Mouse (Mus musculus) liver, embryonic 13.5 days (tissue): ENCODE measurements around the gene Atf1. TPM values are rescaled to one million over a fixed set of nuclear protein-coding genes. Genes with fewer than 3 reads are reported as not detected.
A peak's percentile ranks its signal among the peaks of the same experiment; 100 is the strongest.

Source experiments
- ATAC-seq: fragments of 200-750 bp; cut with Nextera tagmentation; 2 replicates; pipeline ENCODE4 v1.8.0; 2017; ENCODE audit warnings: low read depth, mild to moderate bottlenecking, moderate number of reproducible peaks, moderate library complexity
- DNase-seq: peaks from one replicate; pipeline ENCODE4 v3.0.0; 2022
- H3K27ac ChIP-seq: fragments of 300-500 bp; sonication (generic); 2 replicates; pipeline ENCODE4 v1.5.1; 2015; ENCODE audit warnings: moderate library complexity, mild to moderate bottlenecking, inconsistent platforms
- H3K27me3 ChIP-seq: fragments of 300-500 bp; sonication (generic); 2 replicates; pipeline ENCODE4 v1.6.1; 2015; ENCODE audit warnings: mild to moderate bottlenecking, inconsistent platforms
- H3K36me3 ChIP-seq: fragments of 300-500 bp; sonication (generic); 2 replicates; pipeline ENCODE4 v1.6.1; 2015; ENCODE audit warnings: mild to moderate bottlenecking, inconsistent platforms
- H3K4me1 ChIP-seq: fragments of 300-500 bp; sonication (generic); replicated peaks from 2 replicates; pipeline ENCODE4 v1.6.1; 2015; ENCODE audit warnings: inconsistent platforms
- H3K4me2 ChIP-seq: fragments of 300-500 bp; sonication (generic); 2 replicates; pipeline ENCODE4 v1.6.1; 2015; ENCODE audit warnings: inconsistent platforms, mild to moderate bottlenecking, moderate library complexity
- H3K4me3 ChIP-seq: fragments of 300-500 bp; sonication (generic); replicated peaks from 2 replicates; pipeline ENCODE4 v1.5.1; 2015; ENCODE audit warnings: mild to moderate bottlenecking, inconsistent platforms
- H3K9ac ChIP-seq: fragments of 300-500 bp; sonication (generic); 2 replicates; pipeline ENCODE4 v1.6.1; 2015; ENCODE audit warnings: mild to moderate bottlenecking, inconsistent platforms
- H3K9me3 ChIP-seq: fragments of 300-500 bp; sonication (generic); replicated peaks from 2 replicates; pipeline ENCODE4 v1.6.1; 2016; ENCODE audit warnings: inconsistent platforms
- WGBS: fragments of 180-500 bp; shearing (Covaris S2); methylation state at CpG from one replicate; pipeline ENCODE4 v1.1.7; 2015; ENCODE audit not compliant: insufficient replicate concordance; 5-methylcytosine and 5-hydroxymethylcytosine counted together
- polyA plus RNA-seq: library from polyadenylated mRNA; unstranded; fragments of >200 nt; fragmentation: Nextera tagmentation; extraction: Ambion mirVana; gene quantifications from 2 replicates; pipeline ENCODE4 v1.2.1, GENCODE M21; 2015

Atf1 gene
- 46.5 and 51.3 TPM in 2 replicates for polyA plus RNA-seq

GRCm38 (mm10) chr15:100227663-100228534, at the start of gene Atf1:
Gene Atf1 (plus strand): TSS chr15:100227819.
- Histone ChIP-seq H3K4me2 (peak within 1 kb of the TSS; percentile 78), H3K4me1 (peaks cover 57% of the 10 kb centered on the region), H3K9me3 (peaks cover 3% of the 10 kb centered on the region; the same call in 1 of the 2 replicates), H3K36me3 (peaks cover 11% of the 10 kb centered on the region), H3K9ac (peak within 1 kb of the TSS; percentile 95), H3K27ac (peak within 1 kb of the TSS; percentile 98), H3K27me3 (no peaks in the 10 kb centered on the region), H3K4me3 (peak within 1 kb of the TSS; percentile 87)
- under 1% methylated on average over 102 of the region's 133 CpGs for WGBS
- DNase-seq (peak; percentile 83), ATAC-seq (peak; percentile 70)

DNA sequence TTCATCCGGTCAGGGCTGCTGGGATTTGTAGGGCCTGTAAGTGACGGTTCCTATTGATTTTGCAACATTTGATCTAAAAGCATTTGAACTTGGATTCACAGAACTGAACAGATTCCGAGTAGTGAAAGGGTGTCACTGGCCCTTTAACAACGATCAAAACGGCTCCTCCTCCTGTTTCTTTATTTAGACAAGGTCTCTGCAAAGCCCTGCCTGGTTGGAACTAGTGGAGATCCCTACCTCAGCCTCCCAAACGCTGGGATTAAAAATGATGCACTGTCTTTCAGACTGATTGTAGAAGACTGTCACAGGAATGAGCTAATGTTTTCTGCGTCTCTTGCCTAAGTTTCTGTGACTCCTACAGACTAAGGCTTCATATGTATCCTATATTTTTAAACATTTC, 49.1 kb upstream of the Atf1 start:
- no peak overlapping the region for H3K9ac ChIP-seq
- peaks cover 26% of the 10 kb centered on the region for H3K36me3 ChIP-seq
- no peaks in the 10 kb centered on the region for H3K9me3 ChIP-seq
- H3K4me2 ChIP-seq = no peak overlapping the region
- WGBS = 57% methylated on average over 7 of the region's 7 CpGs
- DNase-seq (no peak), ATAC-seq (no peak)
- H3K4me1 ChIP-seq = no peaks in the 10 kb centered on the region
- H3K27ac ChIP-seq = no peak overlapping the region
- no peak overlapping the region for H3K4me3 ChIP-seq
- no peaks in the 10 kb centered on the region for H3K27me3 ChIP-seq

- DNase-seq (no peak), ATAC-seq (no peak)
- H3K27me3 ChIP-seq = no peaks in the 10 kb centered on the region
- H3K9ac ChIP-seq = no peak overlapping the region
- H3K4me3 ChIP-seq = no peak overlapping the region
- H3K27ac ChIP-seq = no peak overlapping the region
- H3K36me3 ChIP-seq = peaks cover 30% of the 10 kb centered on the region
- no peaks in the 10 kb centered on the region for H3K4me1 ChIP-seq
- H3K9me3 ChIP-seq = no peaks in the 10 kb centered on the region
- 77% methylated on average over 6 of the region's 6 CpGs for WGBS
- H3K4me2 ChIP-seq = no peak overlapping the region
Observed at GRCm38 (mm10) chr15:100179685-100180084, 47.9 kb upstream of the Atf1 start.

GRCm38 (mm10) chr15:100180221-100180620, 47.4 kb upstream of the Atf1 start:
- DNase-seq = no peak
- no peak overlapping the region for H3K4me2 ChIP-seq
- H3K27ac ChIP-seq = no peak overlapping the region
- ATAC-seq = no peak
- H3K9ac ChIP-seq = no peak overlapping the region
- WGBS = 71% methylated on average over 4 of the region's 4 CpGs
- no peaks in the 10 kb centered on the region for H3K9me3 ChIP-seq
- H3K4me1 ChIP-seq = no peaks in the 10 kb centered on the region
- H3K4me3 ChIP-seq = no peak overlapping the region
- peaks cover 26% of the 10 kb centered on the region for H3K36me3 ChIP-seq
- H3K27me3 ChIP-seq = no peaks in the 10 kb centered on the region

DNA sequence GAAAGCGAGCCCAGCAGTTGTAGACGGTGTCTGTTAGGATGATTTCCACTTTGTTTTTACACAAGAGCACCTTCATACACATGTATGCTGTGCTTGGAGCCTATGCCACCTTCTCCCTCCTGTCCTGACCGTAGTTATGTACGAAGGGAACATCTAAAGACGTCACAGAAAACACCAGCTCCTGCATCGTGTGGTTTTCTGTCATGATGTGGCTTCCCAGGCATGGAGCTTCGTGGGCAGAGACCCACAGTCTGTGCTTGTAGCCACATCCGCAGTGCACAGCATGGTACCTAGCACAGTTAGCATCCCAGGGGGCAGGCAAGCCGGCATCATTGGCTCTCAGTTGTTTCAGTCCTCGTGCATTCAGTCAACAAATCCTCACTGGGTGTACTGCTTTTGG, 45.8 kb upstream of the Atf1 start:
- Histone ChIP-seq H3K4me3 (no peak overlapping the region), H3K9ac (no peak overlapping the region), H3K4me2 (no peak overlapping the region), H3K36me3 (peaks cover 30% of the 10 kb centered on the region; the same call in 1 of the 2 replicates), H3K9me3 (no peaks in the 10 kb centered on the region), H3K27ac (no peak overlapping the region), H3K4me1 (peaks cover 4% of the 10 kb centered on the region; the same call in 1 of the 2 replicates), H3K27me3 (no peaks in the 10 kb centered on the region)
- ATAC-seq = no peak
- 82% methylated on average over 10 of the region's 10 CpGs for WGBS
- no peak for DNase-seq

DNA sequence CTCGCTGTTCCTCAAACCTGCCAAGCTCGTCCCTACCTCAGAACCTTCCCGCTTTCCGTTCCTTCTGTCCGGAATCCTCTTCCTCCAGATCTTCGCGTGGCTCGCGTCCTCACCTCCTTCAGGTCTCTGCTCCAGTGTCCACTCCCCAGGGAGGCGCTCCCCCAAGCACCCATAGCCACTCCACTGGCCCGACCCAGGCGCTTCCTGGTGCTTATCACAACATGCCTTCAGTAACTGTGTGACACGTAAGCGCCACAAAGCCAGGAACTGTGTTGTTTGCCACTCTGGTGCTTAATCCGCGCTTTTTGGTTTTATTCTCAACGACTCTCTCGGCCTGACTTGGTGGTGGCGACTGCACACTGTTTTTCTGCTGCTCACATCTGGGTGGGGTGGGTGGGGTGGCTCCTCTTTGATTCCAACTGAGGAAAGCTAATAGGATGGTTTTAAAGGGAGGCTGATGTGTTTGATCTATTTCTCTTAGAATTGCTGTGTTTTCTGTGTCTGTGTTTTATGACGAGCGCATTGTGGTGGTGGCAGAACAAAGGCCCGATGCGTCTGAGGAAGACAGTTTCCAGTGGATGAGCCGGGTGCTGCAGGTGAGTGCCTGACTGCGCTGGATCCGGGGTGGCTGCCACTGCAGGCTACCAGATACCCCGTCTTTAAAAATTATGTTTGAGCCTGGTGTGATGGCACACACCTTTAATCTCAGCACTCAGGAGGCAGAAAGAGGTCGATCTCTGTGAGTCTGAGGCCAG, 44.9 kb upstream of the Atf1 start:
- H3K9me3 ChIP-seq = no peaks in the 10 kb centered on the region
- H3K4me2 ChIP-seq = no peak overlapping the region
- peaks cover 4% of the 10 kb centered on the region; the same call in 1 of the 2 replicates for H3K4me1 ChIP-seq
- H3K9ac ChIP-seq = no peak overlapping the region
- DNase-seq = no peak
- H3K36me3 ChIP-seq = peaks cover 33% of the 10 kb centered on the region; the same call in 1 of the 2 replicates
- H3K27ac ChIP-seq = no peak overlapping the region
- no peak overlapping the region for H3K4me3 ChIP-seq
- no peak for ATAC-seq
- H3K27me3 ChIP-seq = no peaks in the 10 kb centered on the region
- WGBS = 85% methylated on average over 28 of the region's 28 CpGs

DNA sequence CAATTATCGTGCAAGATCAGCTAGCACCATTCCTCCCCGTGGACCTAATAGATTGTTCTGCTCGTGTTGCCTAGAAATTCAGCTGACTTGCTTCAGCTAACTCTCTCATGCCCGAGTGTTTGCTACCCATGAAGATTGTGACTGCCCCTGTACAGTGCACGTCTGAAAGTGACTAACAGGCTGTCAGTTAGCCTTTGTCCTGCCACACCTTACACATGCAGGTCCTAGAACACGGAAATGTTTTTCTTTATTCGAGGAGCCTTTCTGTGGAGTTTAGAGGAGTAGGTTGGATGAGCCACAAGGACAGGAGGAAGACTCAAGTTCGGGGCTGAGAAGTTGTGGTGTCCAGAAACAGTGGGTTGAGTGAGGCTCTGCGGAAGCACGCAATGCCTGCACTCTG, 44.1 kb upstream of the Atf1 start:
- Histone ChIP-seq H3K4me3 (no peak overlapping the region), H3K27me3 (no peaks in the 10 kb centered on the region), H3K9me3 (no peaks in the 10 kb centered on the region), H3K27ac (no peak overlapping the region), H3K36me3 (peaks cover 33% of the 10 kb centered on the region; the same call in 1 of the 2 replicates), H3K9ac (no peak overlapping the region), H3K4me1 (peaks cover 7% of the 10 kb centered on the region), H3K4me2 (no peak overlapping the region)
- DNase-seq = no peak
- no peak for ATAC-seq
- 77% methylated on average over 10 of the region's 10 CpGs for WGBS

GRCm38 (mm10) chr15:100184821-100185496, 42.7 kb upstream of the Atf1 start:
- H3K9ac ChIP-seq = no peak overlapping the region
- peaks cover 12% of the 10 kb centered on the region for H3K4me1 ChIP-seq
- H3K27ac ChIP-seq = no peak overlapping the region
- H3K36me3 ChIP-seq = peaks cover 31% of the 10 kb centered on the region
- H3K27me3 ChIP-seq = no peaks in the 10 kb centered on the region
- H3K4me3 ChIP-seq = no peak overlapping the region
- ATAC-seq = no peak
- WGBS = 72% methylated on average over 5 of the region's 5 CpGs
- no peaks in the 10 kb centered on the region for H3K9me3 ChIP-seq
- no peak overlapping the region for H3K4me2 ChIP-seq
- no peak for DNase-seq

- DNase-seq (no peak), ATAC-seq (peak; percentile 29; the same call in 1 of the 2 replicates)
- H3K9me3 ChIP-seq = no peaks in the 10 kb centered on the region
- H3K36me3 ChIP-seq = peaks cover 34% of the 10 kb centered on the region
- peaks cover 12% of the 10 kb centered on the region for H3K4me1 ChIP-seq
- H3K4me2 ChIP-seq = no peak overlapping the region
- 64% methylated on average over 9 of the region's 9 CpGs for WGBS
- H3K27ac ChIP-seq = no peak overlapping the region
- no peaks in the 10 kb centered on the region for H3K27me3 ChIP-seq
- no peak overlapping the region for H3K9ac ChIP-seq
- no peak overlapping the region for H3K4me3 ChIP-seq
Observed at GRCm38 (mm10) chr15:100186234-100186633, 41.4 kb upstream of the Atf1 start.

- Histone ChIP-seq H3K4me1 (peaks cover 12% of the 10 kb centered on the region), H3K9ac (no peak overlapping the region), H3K9me3 (no peaks in the 10 kb centered on the region), H3K27me3 (no peaks in the 10 kb centered on the region), H3K4me2 (no peak overlapping the region), H3K27ac (no peak overlapping the region), H3K36me3 (peaks cover 42% of the 10 kb centered on the region), H3K4me3 (no peak overlapping the region)
- DNase-seq = no peak
- ATAC-seq = no peak
- WGBS = 72% methylated on average over 8 of the region's 8 CpGs
Observed at GRCm38 (mm10) chr15:100186882-100187672, 40.5 kb upstream of the Atf1 start.
